Mouse (Mus musculus) erythroid progenitor cell, adult 5-6 weeks (primary cell): ENCODE data around the gene Abi1. TPM values are rescaled to one million over a fixed set of nuclear protein-coding genes. Genes with fewer than 3 reads are reported as not detected.
"Not testable (repeated sequence)": the region's sequence is repeated elsewhere in the genome, so short reads cannot be mapped to it uniquely, and the experiment has no call there.

ENCODE experiments used
- ATAC-seq: replicated peaks from 2 replicates; pipeline ENCODE4 v1.8.0; 2016; ENCODE audit warnings: moderate number of reproducible peaks, mild to moderate bottlenecking, moderate TSS enrichment, inconsistent platforms; ENCODE audit not compliant: poor library complexity, low FRiP score, severe bottlenecking
- total RNA-seq, 2 experiments: library from RNA; stranded (forward) in 1 of 2; stranded (reverse) in 1 of 2; fragments of 150-400 nt in 1 of 2; fragments of 186-747, 209-891 nt in 1 of 2; gene quantifications; 2 replicates each; pipeline versions ENCODE4 v1.2.3 to v1.2.4; 2015 to 2017; ENCODE audit warnings: low replicate concordance in 2 of 2

The Abi1 gene
- total RNA-seq (2015; ENCODE audit: low replicate concordance) (75.9 and 81.4 TPM in 2 replicates), total RNA-seq (2017; ENCODE audit: low replicate concordance) (57.6 and 59.4 TPM in 2 replicates)

GRCm38 (mm10) chr2:23040001-23040646, at the start of gene Abi1:
Gene Abi1 (minus strand): TSS chr2:23040241.
- ATAC-seq: peak; percentile 90

- no peak for ATAC-seq
These were observed 44.5 kb upstream of the Abi1 start for GRCm38 (mm10) chr2:23084540-23084939.

- no peak for ATAC-seq
These were observed 38.5 kb upstream of the Abi1 start for GRCm38 (mm10) chr2:23078588-23078987.

- no peak for ATAC-seq
These were observed 37.7 kb upstream of the Abi1 start for GRCm38 (mm10) chr2:23077693-23078092.

GRCm38 (mm10) chr2:23076783-23077182, 36.7 kb upstream of the Abi1 start:
- no peak for ATAC-seq

GRCm38 (mm10) chr2:23075846-23076245, 35.8 kb upstream of the Abi1 start:
- ATAC-seq: no peak

GRCm38 (mm10) chr2:23071406-23071805, 31.4 kb upstream of the Abi1 start:
- ATAC-seq: no peak

- no peak for ATAC-seq
These were observed 30.4 kb upstream of the Abi1 start for GRCm38 (mm10) chr2:23070491-23070890.

GRCm38 (mm10) chr2:23068894-23069744, 29.1 kb upstream of the Abi1 start:
- peak; percentile 82 for ATAC-seq

- ATAC-seq: peak; percentile 51
These were observed 28.3 kb upstream of the Abi1 start for GRCm38 (mm10) chr2:23068370-23068737.

- peak; percentile 87 for ATAC-seq
These were observed 27.7 kb upstream of the Abi1 start, which contains the start of gene Acbd5 for GRCm38 (mm10) chr2:23067552-23068369. Gene Acbd5 (plus strand): TSS chr2:23068167.

GRCm38 (mm10) chr2:23052523-23052922, 12.5 kb upstream of the Abi1 start:
- no peak for ATAC-seq

- no peak for ATAC-seq
These were observed 11.8 kb upstream of the Abi1 start for GRCm38 (mm10) chr2:23051890-23052289.

GRCm38 (mm10) chr2:23048006-23048405, 8.0 kb upstream of the Abi1 start:
- ATAC-seq: no peak

- ATAC-seq: no peak
These were observed 5.7 kb upstream of the Abi1 start for GRCm38 (mm10) chr2:23045703-23046102.

- ATAC-seq: no peak
These were observed 2.1 kb upstream of the Abi1 start for GRCm38 (mm10) chr2:23042189-23042588.

- no peak for ATAC-seq
These were observed 1.4 kb upstream of the Abi1 start for GRCm38 (mm10) chr2:23041457-23041856.

- not testable (repeated sequence) for ATAC-seq
These were observed 649 bp upstream of the Abi1 start for GRCm38 (mm10) chr2:23040690-23041089.

- ATAC-seq: peak; percentile 79
These were observed 700 bp downstream of the Abi1 start for GRCm38 (mm10) chr2:23039082-23040000.
